Mouse (Mus musculus) testis, adult 2 months (tissue): ENCODE results near the gene Btn2a2. TPM values are rescaled to one million over a fixed set of nuclear protein-coding genes. Genes with fewer than 3 reads are reported as not detected.
A peak's percentile ranks its signal among the peaks of the same experiment; 100 is the strongest.

Source experiments
- H3K27ac ChIP-seq: fragments of 200-500 bp; 2 replicates; pipeline ENCODE4 v1.5.1; 2012; ENCODE audit warnings: low read depth, low read length; ENCODE audit not compliant: control insufficient read depth, insufficient read depth
- H3K27me3 ChIP-seq: fragments of 200-500 bp; 2 replicates; pipeline ENCODE4 v1.6.1; 2012; ENCODE audit warnings: mild to moderate bottlenecking, low read length, moderate library complexity; ENCODE audit not compliant: control insufficient read depth, insufficient read depth
- H3K36me3 ChIP-seq: fragments of 200-500 bp; 2 replicates; pipeline ENCODE4 v1.6.1; 2012; ENCODE audit warnings: mild to moderate bottlenecking, low read length; ENCODE audit not compliant: control insufficient read depth, insufficient read depth
- H3K4me1 ChIP-seq: fragments of 200-500 bp; 2 replicates; pipeline ENCODE4 v1.6.1; 2012; ENCODE audit warnings: low read length; ENCODE audit not compliant: control insufficient read depth, insufficient read depth
- H3K4me3 ChIP-seq: fragments of 200-500 bp; 2 replicates; pipeline ENCODE4 v1.5.1; 2012; ENCODE audit warnings: low read depth, mild to moderate bottlenecking, low read length, moderate library complexity, mixed read lengths; ENCODE audit not compliant: control insufficient read depth
- CTCF ChIP-seq: fragments of 200-500 bp; IDR thresholded peaks from 2 replicates; pipeline ENCODE4 v1.5.1; 2012; ENCODE audit warnings: low read depth, mild to moderate bottlenecking, inconsistent platforms, low read length, moderate library complexity; ENCODE audit not compliant: control insufficient read depth, insufficient read depth, insufficient replicate concordance
- POLR2A ChIP-seq: fragments of 200-500 bp; IDR thresholded peaks from 2 replicates; pipeline ENCODE4 v1.6.1; 2012; ENCODE audit warnings: low read depth, mild to moderate bottlenecking, inconsistent platforms, low read length, moderate library complexity; ENCODE audit not compliant: control insufficient read depth
- polyA plus RNA-seq: library from polyadenylated mRNA; depleted of rRNA; stranded (reverse); fragments of >200 nt; gene quantifications from 2 replicates; pipeline ENCODE4 v1.2.3, GENCODE M21; 2012

Gene Btn2a2
- polyA plus RNA-seq, 1 experiment = 0.21 TPM

GRCm38 (mm10) chr13:23463381-23464223 lies 25.1 kb downstream of the Btn2a2 start:
- Histone ChIP-seq H3K27ac (no peak overlapping the region), H3K27me3 (no peaks in the 10 kb centered on the region), H3K36me3 (no peaks in the 10 kb centered on the region), H3K4me3 (peak overlapping the region; percentile 69), H3K4me1 (peaks cover 5% of the 10 kb centered on the region)
- TF ChIP-seq POLR2A = no peak
- no peak for TF ChIP-seq CTCF

- no peak overlapping the region for H3K4me3 ChIP-seq
- no peak for TF ChIP-seq CTCF
- TF ChIP-seq POLR2A = no peak
- no peaks in the 10 kb centered on the region for H3K27me3 ChIP-seq
- H3K27ac ChIP-seq = no peak overlapping the region
- H3K36me3 ChIP-seq = no peaks in the 10 kb centered on the region
- H3K4me1 ChIP-seq = peaks cover 5% of the 10 kb centered on the region
Observed at GRCm38 (mm10) chr13:23462669-23463068, 26.0 kb downstream of the Btn2a2 start.

DNA sequence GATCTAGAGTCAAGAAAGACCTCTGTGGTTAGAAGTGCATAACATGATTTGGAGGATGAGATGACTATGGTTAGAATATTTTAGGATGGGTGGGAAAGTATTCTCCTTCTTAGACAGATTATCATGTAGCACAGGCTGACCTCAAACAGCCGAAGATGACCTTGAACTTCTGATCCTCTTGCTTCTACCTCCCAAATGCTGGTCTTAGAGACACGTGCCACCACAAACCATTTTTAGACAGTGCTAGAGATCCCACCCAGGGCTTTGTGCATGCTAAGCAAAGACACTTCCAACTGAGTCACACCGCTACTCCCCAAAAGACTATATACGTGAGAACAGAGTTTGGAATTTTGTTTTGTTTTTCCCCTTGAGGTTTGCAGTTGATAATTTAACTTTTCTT lies 26.6 kb downstream of the Btn2a2 start:
- TF ChIP-seq POLR2A (no peak), CTCF (no peak)
- H3K27me3 ChIP-seq = no peaks in the 10 kb centered on the region
- H3K27ac ChIP-seq = no peak overlapping the region
- H3K4me1 ChIP-seq = peaks cover 5% of the 10 kb centered on the region
- no peaks in the 10 kb centered on the region for H3K36me3 ChIP-seq
- no peak overlapping the region for H3K4me3 ChIP-seq

DNA sequence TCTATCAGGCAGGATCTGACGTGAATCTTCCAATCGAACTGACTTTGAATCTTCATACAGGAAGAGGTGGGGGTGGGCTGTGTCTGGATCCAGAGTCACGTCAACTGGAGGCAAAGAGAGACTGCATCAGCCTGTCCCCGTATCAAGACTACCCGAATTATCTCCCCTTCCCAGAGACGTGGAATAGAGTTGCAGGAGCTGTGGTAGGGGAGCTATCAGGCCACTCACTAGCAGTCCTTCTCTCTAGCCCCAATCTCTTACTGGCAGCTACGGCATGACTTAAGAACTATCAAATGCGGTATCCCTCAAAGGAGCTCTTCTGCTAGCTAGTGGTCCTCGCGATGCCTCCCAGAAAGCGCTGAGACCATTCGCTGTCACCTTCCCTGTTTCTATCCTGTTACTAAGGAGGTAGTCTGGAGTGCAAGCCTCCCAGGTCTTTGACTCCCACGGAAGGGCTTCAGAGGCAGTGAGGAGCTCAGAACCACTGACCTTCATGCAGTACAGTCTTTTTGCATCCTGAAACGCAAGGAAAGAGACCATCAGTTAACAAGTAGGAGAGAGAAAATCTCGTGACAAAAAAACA lies 29.3 kb downstream of the Btn2a2 start:
- no peaks in the 10 kb centered on the region for H3K27me3 ChIP-seq
- H3K4me3 ChIP-seq = no peak overlapping the region
- H3K27ac ChIP-seq = no peak overlapping the region
- no peak for TF ChIP-seq CTCF
- TF ChIP-seq POLR2A = no peak
- H3K4me1 ChIP-seq = peaks cover 2% of the 10 kb centered on the region
- H3K36me3 ChIP-seq = no peaks in the 10 kb centered on the region

- peak overlapping the region; percentile 82 for H3K4me3 ChIP-seq
- H3K36me3 ChIP-seq = no peaks in the 10 kb centered on the region
- H3K27me3 ChIP-seq = no peaks in the 10 kb centered on the region
- H3K4me1 ChIP-seq = peaks cover 3% of the 10 kb centered on the region; the same call in 1 of the 2 replicates
- TF ChIP-seq POLR2A = no peak
- no peak for TF ChIP-seq CTCF
- H3K27ac ChIP-seq = no peak overlapping the region
Observed at GRCm38 (mm10) chr13:23453926-23454325, 34.7 kb downstream of the Btn2a2 start.

DNA sequence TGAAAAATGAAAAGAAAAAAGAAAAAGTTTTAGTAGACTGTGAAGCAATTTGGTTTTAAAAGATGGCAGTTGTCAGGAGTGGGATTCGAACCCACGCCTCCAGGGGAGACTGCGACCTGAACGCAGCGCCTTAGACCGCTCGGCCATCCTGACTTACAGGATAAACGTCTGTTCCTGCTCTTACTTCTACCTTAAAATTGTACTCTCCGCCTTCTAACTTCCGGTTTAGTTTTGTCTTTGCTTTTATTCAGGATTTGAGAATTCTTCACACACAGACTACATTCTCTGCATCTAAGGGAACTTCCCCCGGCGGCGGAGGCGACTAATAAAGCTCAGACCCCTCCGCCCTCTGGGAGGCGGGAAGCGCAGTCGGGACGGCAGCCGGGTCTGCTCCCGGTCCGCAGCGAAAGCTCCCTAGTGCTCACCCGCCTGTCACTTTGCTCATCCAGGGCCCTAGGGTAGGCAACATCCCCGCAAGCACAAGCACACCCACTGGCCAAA lies 35.2 kb downstream of the Btn2a2 start:
- Histone ChIP-seq H3K4me1 (peaks cover 3% of the 10 kb centered on the region; the same call in 1 of the 2 replicates), H3K27me3 (no peaks in the 10 kb centered on the region), H3K4me3 (peak overlapping the region; percentile 82), H3K27ac (0 out of 2 replicates have a peak overlapping the region, but pooled peaks have one; percentile 27), H3K36me3 (no peaks in the 10 kb centered on the region)
- TF ChIP-seq POLR2A = no peak
- no peak for TF ChIP-seq CTCF

DNA sequence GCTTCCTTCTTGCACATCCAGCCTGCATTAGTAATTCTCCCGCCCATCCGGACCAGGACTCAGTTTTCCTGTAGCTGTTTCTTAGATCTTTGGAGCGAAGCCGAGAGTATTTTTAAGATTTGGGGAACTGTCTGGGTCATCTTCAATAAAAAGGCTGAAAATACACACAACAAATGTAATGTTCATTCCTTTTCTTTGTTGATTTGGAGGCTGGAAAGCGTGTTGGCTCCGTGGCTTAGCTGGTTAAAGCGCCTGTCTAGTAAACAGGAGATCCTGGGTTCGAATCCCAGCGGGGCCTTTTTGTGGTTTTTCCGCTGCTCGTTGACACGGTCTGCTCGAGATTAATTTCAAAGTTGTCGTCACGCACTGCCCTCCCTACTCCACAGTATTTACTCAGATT lies 38.3 kb downstream of the Btn2a2 start:
- no peak overlapping the region for H3K27ac ChIP-seq
- peaks cover 5% of the 10 kb centered on the region for H3K4me1 ChIP-seq
- peak overlapping the region; percentile 4 for H3K4me3 ChIP-seq
- no peak for TF ChIP-seq CTCF
- no peak for TF ChIP-seq POLR2A
- no peaks in the 10 kb centered on the region for H3K36me3 ChIP-seq
- H3K27me3 ChIP-seq = no peaks in the 10 kb centered on the region
